Mouse (Mus musculus) CH12.LX (cell line): ENCODE measurements around the gene Map3k14.

Experiments
- KAT2A ChIP-seq: IDR thresholded peaks from 2 replicates; pipeline ENCODE4 v1.6.1; 2012; ENCODE audit warnings: low read length, improper control_type of control experiment, inconsistent platforms; ENCODE audit not compliant: insufficient replicate concordance
- SMC3 ChIP-seq: IDR thresholded peaks from 2 replicates; pipeline ENCODE4 v1.6.1; 2011; ENCODE audit warnings: low read depth, low read length, improper control_type of control experiment
- USF1 ChIP-seq: IDR thresholded peaks from 2 replicates; pipeline ENCODE4 v1.6.1; 2014; ENCODE audit warnings: low read depth, mild to moderate bottlenecking, inconsistent platforms, low read length, improper control_type of control experiment

- TF ChIP-seq SMC3 (no peak), USF1 (no peak), KAT2A (no peak)
Observed at GRCm38 (mm10) chr11:103272888-103273287, 5.6 kb upstream of the Map3k14 start.
